Mouse (Mus musculus) urinary bladder, postnatal 14 days (tissue): ENCODE results near the gene Olfr165.
"Not testable (repeated sequence)": the region's sequence is repeated elsewhere in the genome, so short reads cannot be mapped to it uniquely, and the experiment has no call there.

ENCODE experiments used
- DNase-seq: peaks from one replicate; pipeline ENCODE4 v3.0.0; 2021; ENCODE audit warnings: low spot score

Olfr165 gene

DNA sequence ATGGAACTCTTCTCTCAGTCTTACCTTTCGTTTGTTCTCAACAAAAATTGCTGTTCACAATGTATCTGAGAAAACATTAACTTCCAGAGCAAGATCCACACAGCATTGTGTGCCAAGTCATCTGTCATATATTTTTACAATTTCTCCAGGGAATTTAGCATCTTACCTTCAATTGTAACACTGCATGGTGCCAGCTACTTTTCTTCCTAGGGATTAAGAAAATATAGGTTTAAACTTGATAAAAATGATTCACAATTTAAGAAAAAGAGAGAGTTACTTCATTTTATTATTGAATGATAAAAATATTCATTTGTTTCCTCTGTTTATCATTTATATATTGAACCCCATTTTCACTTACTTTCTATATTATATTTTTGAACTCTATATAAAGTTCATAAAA lies at the start of gene Olfr165:
Olfr165 (minus strand) TSS at position 101 of the 400 bp plus-strand sequence.
- no peak for DNase-seq

DNA sequence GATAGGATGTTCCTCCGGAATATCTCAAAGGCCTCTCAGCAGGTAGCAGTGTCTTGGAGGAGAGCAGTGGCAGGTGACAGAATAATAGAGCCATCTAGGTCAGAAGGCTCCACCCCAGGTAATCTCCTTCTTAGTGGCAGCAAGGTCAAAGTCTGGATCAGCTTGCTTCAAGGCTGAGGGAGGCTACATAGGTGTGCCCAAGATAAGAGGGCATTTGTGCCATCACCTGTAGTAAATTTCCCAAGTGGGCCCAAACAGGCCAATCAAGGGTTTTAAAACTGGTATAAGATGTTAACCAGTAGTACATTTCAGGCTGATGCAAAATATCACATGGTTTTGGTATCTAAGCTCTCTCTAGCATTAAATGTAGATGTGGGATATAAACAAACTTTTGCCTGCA lies 41.4 kb upstream of the Olfr165 start:
- no peak for DNase-seq

DNA sequence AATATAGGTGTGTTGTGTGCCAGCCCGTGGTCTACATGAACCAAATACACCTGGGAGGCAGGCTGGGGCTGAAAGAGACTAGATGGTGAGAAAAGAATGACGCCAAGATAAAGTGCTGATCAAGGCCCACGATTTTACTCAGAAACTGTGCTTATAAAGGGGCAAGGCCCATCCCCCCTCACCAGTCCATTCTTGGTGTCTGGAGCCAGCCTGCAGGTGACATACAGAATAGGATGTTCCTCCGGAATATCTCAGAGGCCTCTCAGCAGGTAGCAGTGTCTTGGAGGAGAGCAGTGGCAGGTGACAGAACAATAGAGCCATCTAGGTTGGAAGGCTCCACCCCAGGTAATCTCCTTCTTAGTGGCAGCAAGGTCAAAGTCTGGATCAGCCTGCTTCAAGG lies 35.8 kb upstream of the Olfr165 start:
- DNase-seq: not testable (repeated sequence)

GRCm38 (mm10) chr16:19387984-19388383 lies 35.0 kb downstream of the Olfr165 start:
- DNase-seq: no peak
